Mouse (Mus musculus) limb, embryonic 12.5 days (tissue): ENCODE measurements around the gene Fam69b. TPM values are rescaled to one million over a fixed set of nuclear protein-coding genes. Genes with fewer than 3 reads are reported as not detected.

ENCODE experiments used
- ATAC-seq: fragments of 200-750 bp; cut with Nextera tagmentation; 2 replicates; pipeline ENCODE4 v1.8.0; 2017; ENCODE audit warnings: low read depth, moderate TSS enrichment; ENCODE audit not compliant: insufficient number of reproducible peaks, insufficient read depth, low FRiP score, low TSS enrichment
- H3K27ac ChIP-seq: fragments of 300-500 bp; sonication (generic); 2 replicates; pipeline ENCODE4 v1.5.1; 2016; ENCODE audit warnings: mild to moderate bottlenecking, moderate library complexity
- H3K27me3 ChIP-seq: fragments of 300-500 bp; sonication (generic); 2 replicates; pipeline ENCODE4 v1.6.1; 2016; ENCODE audit warnings: mild to moderate bottlenecking, moderate library complexity
- H3K36me3 ChIP-seq: fragments of 300-500 bp; sonication (generic); 2 replicates; pipeline ENCODE4 v1.6.1; 2016; ENCODE audit warnings: mild to moderate bottlenecking, moderate library complexity
- H3K4me1 ChIP-seq: fragments of 300-500 bp; sonication (generic); replicated peaks from 2 replicates; pipeline ENCODE4 v1.6.1; 2016
- H3K4me2 ChIP-seq: fragments of 300-500 bp; sonication (generic); 2 replicates; pipeline ENCODE4 v1.6.1; 2016; ENCODE audit warnings: mild to moderate bottlenecking, moderate library complexity
- H3K4me3 ChIP-seq: fragments of 300-500 bp; sonication (generic); replicated peaks from 2 replicates; pipeline ENCODE4 v1.5.1; 2016; ENCODE audit warnings: mild to moderate bottlenecking
- H3K9ac ChIP-seq: fragments of 300-500 bp; sonication (generic); replicated peaks from 2 replicates; pipeline ENCODE4 v1.6.1; 2016; ENCODE audit warnings: mild to moderate bottlenecking, moderate library complexity
- H3K9me3 ChIP-seq: fragments of 300-500 bp; sonication (generic); 2 replicates; pipeline ENCODE4 v1.6.1; 2016; ENCODE audit warnings: mild to moderate bottlenecking, moderate library complexity
- WGBS: fragments of 180-500 bp; shearing (Covaris S2); methylation state at CpG from one replicate; pipeline ENCODE4 v1.1.7; 2016; 5-methylcytosine and 5-hydroxymethylcytosine counted together
- polyA plus RNA-seq: library from polyadenylated mRNA; unstranded; fragments of >200 nt; fragmentation: Nextera tagmentation; extraction: Ambion mirVana; gene quantifications from 2 replicates; pipeline ENCODE4 v1.2.1, GENCODE M21; 2016

The Fam69b gene
- polyA plus RNA-seq, 1 experiment from 2014 or later, result 66.3 TPM

DNA sequence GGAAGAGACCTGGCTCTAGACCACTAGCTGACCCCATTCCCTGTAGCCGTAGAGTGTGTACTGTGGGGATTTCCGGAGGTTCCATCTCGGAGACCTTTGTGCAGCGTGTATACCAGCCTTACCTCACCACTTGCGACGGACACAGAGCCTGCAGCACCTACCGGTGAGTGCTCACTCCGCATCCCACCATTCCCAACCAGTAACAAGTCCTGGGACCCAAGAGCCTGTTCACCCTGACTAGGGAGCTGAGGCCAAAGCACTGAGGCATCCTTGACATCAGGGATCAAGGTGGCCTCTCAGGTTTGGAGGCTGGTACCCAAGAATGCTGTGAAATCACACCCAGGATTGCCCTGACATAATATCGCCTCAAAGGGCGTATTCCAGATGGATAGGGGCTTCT is 39.0 kb upstream of the Fam69b start:
- Histone ChIP-seq H3K36me3 (peaks cover 21% of the 10 kb centered on the region), H3K4me1 (peaks cover 20% of the 10 kb centered on the region), H3K9ac (0 out of 2 replicates have a peak overlapping the region, but pooled peaks have one; percentile 40), H3K9me3 (no peaks in the 10 kb centered on the region), H3K27me3 (no peaks in the 10 kb centered on the region; the same call in 1 of the 2 replicates), H3K4me3 (no peak overlapping the region), H3K27ac (no peak overlapping the region), H3K4me2 (peak overlapping the region; percentile 10; the same call in 1 of the 2 replicates)
- 93% methylated on average over 10 of the region's 10 CpGs for WGBS
- no peak for ATAC-seq

DNA sequence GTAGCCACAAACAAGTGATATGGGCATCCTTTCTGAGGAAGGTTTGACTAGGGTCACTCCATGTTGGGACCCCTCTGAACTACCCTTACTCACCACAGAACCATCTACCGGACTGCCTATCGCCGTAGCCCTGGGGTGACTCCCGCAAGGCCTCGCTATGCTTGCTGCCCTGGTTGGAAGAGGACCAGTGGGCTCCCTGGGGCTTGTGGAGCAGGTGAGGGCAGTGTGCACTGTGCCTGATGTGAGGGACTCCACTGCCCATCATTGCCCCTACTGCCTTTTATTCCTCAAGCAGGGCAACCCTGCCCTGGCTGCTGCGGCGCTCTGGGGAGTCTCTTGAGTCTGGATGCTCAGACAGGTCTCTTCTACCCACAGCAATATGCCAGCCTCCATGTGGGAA is 38.0 kb upstream of the Fam69b start:
- Histone ChIP-seq H3K4me3 (no peak overlapping the region), H3K36me3 (peaks cover 31% of the 10 kb centered on the region), H3K27me3 (no peaks in the 10 kb centered on the region), H3K4me1 (peaks cover 20% of the 10 kb centered on the region), H3K4me2 (no peak overlapping the region), H3K9me3 (no peaks in the 10 kb centered on the region), H3K27ac (no peak overlapping the region), H3K9ac (no peak overlapping the region)
- ATAC-seq, result no peak
- WGBS, result 96% methylated on average over 7 of the region's 7 CpGs

- ATAC-seq, result no peak
- Histone ChIP-seq H3K4me2 (no peak overlapping the region), H3K9me3 (no peaks in the 10 kb centered on the region), H3K36me3 (peaks cover 36% of the 10 kb centered on the region), H3K9ac (no peak overlapping the region), H3K27ac (0 out of 2 replicates have a peak overlapping the region, but pooled peaks have one; percentile 29), H3K4me1 (peaks cover 20% of the 10 kb centered on the region), H3K4me3 (no peak overlapping the region), H3K27me3 (no peaks in the 10 kb centered on the region)
- 94% methylated on average over 7 of the region's 7 CpGs for WGBS
Observed at GRCm38 (mm10) chr2:26590962-26591361, 37.3 kb upstream of the Fam69b start.

DNA sequence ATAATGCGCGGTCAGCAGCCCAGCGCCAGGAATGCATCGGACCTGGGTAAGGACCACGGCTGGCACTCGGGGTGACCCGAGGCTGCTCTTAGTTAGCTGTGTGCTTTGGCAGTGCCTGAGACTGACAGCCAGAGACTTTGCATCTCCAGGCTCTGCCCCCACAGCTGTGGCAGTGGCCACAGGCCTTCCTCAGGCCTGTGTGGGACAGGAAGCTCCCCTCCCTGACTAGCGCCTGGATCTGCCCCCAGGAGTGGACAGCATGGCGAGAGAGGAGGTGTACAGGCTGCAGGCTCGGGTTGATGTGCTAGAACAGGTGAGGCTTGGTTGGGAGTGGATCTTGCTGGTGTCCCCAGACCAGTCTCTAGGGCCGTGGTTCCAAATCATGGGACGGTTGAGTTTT is 36.8 kb upstream of the Fam69b start:
- WGBS, result 83% methylated on average over 12 of the region's 12 CpGs
- peaks cover 37% of the 10 kb centered on the region for H3K36me3 ChIP-seq
- H3K27ac ChIP-seq, result no peak overlapping the region
- no peaks in the 10 kb centered on the region for H3K9me3 ChIP-seq
- no peak overlapping the region for H3K9ac ChIP-seq
- H3K4me3 ChIP-seq, result no peak overlapping the region
- no peak overlapping the region for H3K4me2 ChIP-seq
- H3K4me1 ChIP-seq, result peaks cover 16% of the 10 kb centered on the region
- ATAC-seq, result no peak
- H3K27me3 ChIP-seq, result no peaks in the 10 kb centered on the region

- no peak for ATAC-seq
- no peak overlapping the region for H3K4me3 ChIP-seq
- H3K4me1 ChIP-seq, result peaks cover 4% of the 10 kb centered on the region; the same call in 1 of the 2 replicates
- H3K27ac ChIP-seq, result no peak overlapping the region
- H3K9ac ChIP-seq, result no peak overlapping the region
- no peaks in the 10 kb centered on the region for H3K9me3 ChIP-seq
- H3K4me2 ChIP-seq, result no peak overlapping the region
- H3K36me3 ChIP-seq, result peaks cover 37% of the 10 kb centered on the region
- 61% methylated on average over 9 of the region's 9 CpGs for WGBS
- H3K27me3 ChIP-seq, result no peaks in the 10 kb centered on the region
Observed at GRCm38 (mm10) chr2:26593211-26594021, 34.8 kb upstream of the Fam69b start.

- Histone ChIP-seq H3K4me3 (no peak overlapping the region), H3K9ac (no peak overlapping the region), H3K27me3 (no peaks in the 10 kb centered on the region), H3K36me3 (peaks cover 37% of the 10 kb centered on the region), H3K27ac (no peak overlapping the region), H3K4me2 (no peak overlapping the region), H3K4me1 (no peaks in the 10 kb centered on the region), H3K9me3 (no peaks in the 10 kb centered on the region)
- ATAC-seq, result no peak
- WGBS, result 63% methylated on average over 9 of the region's 9 CpGs
Observed at GRCm38 (mm10) chr2:26594022-26594346, 34.3 kb upstream of the Fam69b start.

DNA sequence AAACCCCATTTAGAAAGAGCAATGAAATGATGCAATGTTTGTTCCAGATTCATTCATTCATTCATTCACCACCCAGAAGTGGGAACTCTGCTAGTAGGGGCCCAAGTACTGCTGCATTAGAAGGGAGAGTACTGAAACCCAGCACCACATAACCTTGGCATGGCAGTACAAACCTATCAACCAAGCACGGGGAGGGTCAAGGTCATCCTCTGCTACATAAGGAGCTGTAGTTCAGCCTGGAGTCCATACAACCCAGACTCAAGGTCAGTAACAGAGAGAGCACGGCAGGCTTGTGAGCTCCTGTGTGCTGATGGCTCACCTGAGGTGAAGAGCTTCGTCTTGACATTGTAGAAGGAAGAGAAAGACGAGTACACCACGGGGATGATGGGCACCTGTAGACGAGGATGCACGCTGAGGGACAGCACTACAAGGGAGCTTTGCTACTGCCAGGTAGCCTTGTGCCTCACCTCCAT is 33.8 kb upstream of the Fam69b start:
- no peak for ATAC-seq
- Histone ChIP-seq H3K9ac (no peak overlapping the region), H3K36me3 (peaks cover 37% of the 10 kb centered on the region), H3K9me3 (no peaks in the 10 kb centered on the region), H3K4me1 (no peaks in the 10 kb centered on the region), H3K27me3 (no peaks in the 10 kb centered on the region), H3K4me2 (no peak overlapping the region), H3K27ac (no peak overlapping the region), H3K4me3 (no peak overlapping the region)
- 91% methylated on average over 7 of the region's 7 CpGs for WGBS

DNA sequence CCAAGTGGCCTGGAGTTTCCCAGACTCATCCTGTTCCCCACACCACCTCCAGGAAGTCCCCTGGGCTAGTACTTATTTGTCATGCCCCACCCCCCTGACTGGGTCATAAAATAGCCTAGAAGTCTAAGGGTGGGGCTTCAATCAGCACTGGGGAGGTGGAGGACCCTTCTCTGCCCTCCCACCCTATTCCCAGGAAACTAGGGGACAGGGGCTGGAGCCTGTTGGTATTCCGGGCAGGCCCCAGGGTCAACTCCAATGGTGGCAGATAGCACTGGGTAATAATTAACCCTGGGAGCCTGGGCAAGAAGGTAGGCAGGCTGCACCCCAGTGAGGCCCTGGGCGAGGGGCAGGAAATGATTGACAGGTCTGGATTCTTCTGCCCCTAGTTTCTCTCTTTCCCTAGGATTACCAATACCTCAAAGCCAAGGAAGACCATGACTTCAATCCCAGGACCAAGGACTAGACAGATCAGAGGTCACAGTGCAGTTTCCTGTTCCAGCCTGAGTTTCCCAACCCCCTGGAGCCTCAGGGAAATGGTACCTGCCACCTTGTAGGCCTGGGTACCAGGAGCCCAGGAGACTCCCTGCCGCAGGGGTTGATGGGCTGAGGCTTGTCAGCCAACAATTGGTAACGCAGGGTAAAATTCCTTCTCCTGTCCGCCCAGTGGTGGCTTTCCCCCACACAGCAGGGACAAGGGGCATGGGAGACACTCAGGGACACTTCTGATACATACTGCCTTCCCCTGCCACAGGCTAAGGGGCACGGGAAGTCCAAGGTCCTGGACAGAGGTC is 33.1 kb upstream of the Fam69b start:
- no peaks in the 10 kb centered on the region for H3K9me3 ChIP-seq
- no peak overlapping the region for H3K4me3 ChIP-seq
- no peaks in the 10 kb centered on the region for H3K27me3 ChIP-seq
- peaks cover 37% of the 10 kb centered on the region for H3K36me3 ChIP-seq
- no peak overlapping the region for H3K27ac ChIP-seq
- no peak for ATAC-seq
- no peak overlapping the region for H3K9ac ChIP-seq
- no peak overlapping the region for H3K4me2 ChIP-seq
- H3K4me1 ChIP-seq, result no peaks in the 10 kb centered on the region
- 82% methylated on average over 6 of the region's 6 CpGs for WGBS

DNA sequence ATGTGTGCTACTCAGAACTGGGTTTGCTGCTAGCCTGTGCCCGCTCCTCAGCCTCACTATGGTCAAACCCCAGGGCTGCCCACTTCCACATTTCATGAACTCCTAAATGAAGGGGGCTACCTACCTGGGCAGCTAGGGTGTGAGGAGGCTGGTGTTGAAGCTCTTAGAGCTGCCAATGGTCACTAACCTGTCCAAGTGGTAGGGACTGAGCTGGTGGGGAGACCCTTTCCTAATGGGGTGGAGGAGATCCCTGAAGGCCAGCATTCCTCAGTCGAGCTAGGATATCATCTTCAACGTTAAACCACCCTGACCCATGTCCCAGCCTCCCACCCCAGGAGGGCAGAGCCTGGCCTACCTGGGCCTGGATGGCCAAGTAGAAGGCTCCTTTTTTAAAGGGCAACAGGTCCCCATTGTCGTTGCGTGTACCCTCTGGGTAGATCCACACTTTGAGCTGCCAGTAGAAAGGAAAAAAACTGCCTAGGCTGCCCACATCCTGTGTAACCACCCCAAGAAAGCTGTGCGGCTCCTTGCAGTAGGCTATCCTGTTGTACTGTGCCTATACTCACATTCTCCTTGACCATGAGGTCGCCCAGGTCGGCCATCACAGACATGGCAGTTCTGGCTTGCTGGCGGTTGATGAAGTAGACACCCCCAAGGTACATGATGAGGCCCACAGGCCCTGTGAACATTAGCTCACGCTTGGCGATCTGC is 32.4 kb upstream of the Fam69b start:
- no peaks in the 10 kb centered on the region for H3K9me3 ChIP-seq
- no peak overlapping the region for H3K4me3 ChIP-seq
- H3K36me3 ChIP-seq, result peaks cover 37% of the 10 kb centered on the region
- WGBS, result 86% methylated on average over 11 of the region's 11 CpGs
- no peak overlapping the region for H3K9ac ChIP-seq
- no peak for ATAC-seq
- no peaks in the 10 kb centered on the region for H3K4me1 ChIP-seq
- H3K27ac ChIP-seq, result no peak overlapping the region
- no peaks in the 10 kb centered on the region for H3K27me3 ChIP-seq
- H3K4me2 ChIP-seq, result no peak overlapping the region

DNA sequence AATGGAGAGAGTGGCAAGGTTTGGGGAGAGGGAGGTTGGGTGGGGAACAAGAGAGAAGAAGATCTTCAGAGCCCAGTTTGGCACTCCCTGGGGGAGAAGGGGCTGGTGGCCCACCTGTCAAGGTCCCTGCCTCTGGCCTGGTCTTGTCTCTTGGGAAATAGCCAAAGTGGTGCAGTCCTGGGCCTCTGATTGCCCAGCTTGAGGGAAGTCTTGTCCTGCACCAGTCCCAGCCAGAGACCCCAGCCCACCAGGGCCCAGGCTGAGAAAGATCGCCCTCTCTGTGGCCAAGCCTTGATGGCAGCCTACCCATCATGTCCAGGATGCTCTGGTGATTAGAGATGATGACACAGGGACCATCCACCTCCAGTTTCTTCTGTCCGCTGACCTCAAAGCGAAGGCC is 31.4 kb upstream of the Fam69b start:
- ATAC-seq, result no peak
- Histone ChIP-seq H3K4me3 (no peak overlapping the region), H3K27me3 (peaks cover 2% of the 10 kb centered on the region; the same call in 1 of the 2 replicates), H3K4me2 (no peak overlapping the region), H3K36me3 (peaks cover 34% of the 10 kb centered on the region), H3K9ac (no peak overlapping the region), H3K27ac (no peak overlapping the region), H3K4me1 (no peaks in the 10 kb centered on the region), H3K9me3 (no peaks in the 10 kb centered on the region)
- 91% methylated on average over 3 of the region's 3 CpGs for WGBS

GRCm38 (mm10) chr2:26597810-26598209 is 30.4 kb upstream of the Fam69b start:
- Histone ChIP-seq H3K36me3 (peaks cover 29% of the 10 kb centered on the region), H3K4me2 (no peak overlapping the region), H3K4me3 (no peak overlapping the region), H3K27ac (no peak overlapping the region), H3K9me3 (no peaks in the 10 kb centered on the region), H3K9ac (no peak overlapping the region), H3K4me1 (no peaks in the 10 kb centered on the region), H3K27me3 (peaks cover 5% of the 10 kb centered on the region)
- 84% methylated on average over 2 of the region's 2 CpGs for WGBS
- ATAC-seq, result no peak
